20 mouse cellular contexts compared by ENCODE assay signal in the genomic region with DNA sequence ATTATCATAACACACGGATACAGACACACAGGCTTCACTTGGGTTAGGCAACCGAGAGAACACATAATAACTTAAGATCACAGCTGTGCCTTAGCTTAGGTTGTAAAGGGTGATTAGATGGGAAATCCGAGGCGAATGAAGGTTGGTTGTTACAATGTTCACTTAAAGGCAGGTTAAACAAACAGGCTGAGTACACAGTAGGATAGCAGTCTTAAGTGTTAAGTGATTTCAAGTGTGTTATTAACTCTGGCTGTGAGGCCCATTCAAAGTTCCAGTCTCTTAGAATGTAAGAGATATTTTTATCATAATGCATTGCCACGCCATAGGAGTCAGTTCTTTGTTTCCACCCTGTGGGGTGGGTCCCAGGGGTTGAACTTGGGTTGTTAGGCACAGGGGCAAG. TPM values are rescaled to one million over a fixed set of nuclear protein-coding genes. Genes with fewer than 3 reads are reported as not detected.
DNase-seq lines count a peak whose midpoint lies in the region; ATAC-seq and TF ChIP-seq lines count a peak whose summit lies in the region.
"Had no signal": no experiment of that assay in that cellular context is flagged by ENCODE, and none has a peak within 500 bp of the region (broad histone marks: within the 10 kb centered on the region; RNA-seq: fewer than 3 reads in every experiment).

No protein-coding gene starts in this region.

- no peaks in the 10 kb centered on the region for H3K9me3 ChIP-seq in heart, embryonic 11.5 days (replicated peaks; ENCODE audit: control insufficient read depth, low read length)
- no peaks in the 10 kb centered on the region for H3K9me3 ChIP-seq in heart, embryonic 10.5 days
- H3K9me3 ChIP-seq in lung, postnatal 0 days (ENCODE audit: low read length): no peaks in the 10 kb centered on the region
- no peaks in the 10 kb centered on the region for H3K9me3 ChIP-seq in stomach, embryonic 15.5 days
- H3K9me3 ChIP-seq: forebrain, embryonic 10.5 days; limb, embryonic 15.5 days had no signal

- no peak overlapping the region for H3K4me3 ChIP-seq in heart, embryonic 11.5 days (ENCODE audit: low read depth, low read length)
- no peak overlapping the region for H3K4me3 ChIP-seq in heart, embryonic 10.5 days
- no peak overlapping the region for H3K4me3 ChIP-seq in lung, postnatal 0 days (ENCODE audit: low read depth, low read length)
- H3K4me3 ChIP-seq in lung, adult 2 months (replicated peaks; ENCODE audit: extremely low read depth, low read depth, low read length): no peak overlapping the region
- H3K4me3 ChIP-seq in stomach, embryonic 15.5 days (replicated peaks): no peak overlapping the region
- H3K4me3 ChIP-seq: forebrain, embryonic 10.5 days; limb, embryonic 15.5 days had no signal

- 0 out of 2 replicates have a peak overlapping the region, but pooled peaks have one; percentile 16 for H3K9ac ChIP-seq in heart, embryonic 11.5 days (ENCODE audit: low read depth, low read length)
- H3K9ac ChIP-seq in lung, postnatal 0 days (replicated peaks; ENCODE audit: low read depth): no peak overlapping the region
- no peak overlapping the region for H3K9ac ChIP-seq in stomach, embryonic 15.5 days
- H3K9ac ChIP-seq: limb, embryonic 15.5 days had no signal

- DNase-seq in heart, embryonic 10.5 days (ENCODE audit: low spot score): no peak
- peak; percentile 60 for DNase-seq in lung, postnatal 0 days (ENCODE audit: low spot score)
- no peak for DNase-seq in lung, adult 2 months
- DNase-seq in hindlimb bud, embryonic 11.5 days (ENCODE audit: extremely low spot score, low read depth, low spot score): peak; percentile 16
- DNase-seq in adrenal gland, adult (ENCODE audit: inconsistent age in 2 of 2, low spot score in 1 of 2): no peak
- DNase-seq: adrenal gland, adult 8-10 months; cerebellum, postnatal 10 days; gastrocnemius, postnatal 36 days; heart, postnatal 14 days; kidney, adult 8-10 months; kidney, postnatal 36 days; layer of hippocampus, adult 9-11 months; thymus, postnatal 25 days had no signal

- TF ChIP-seq CTCF in lung, postnatal 0 days (IDR thresholded peaks at IDR 0.05): no peak
- no peak for TF ChIP-seq CTCF in lung, adult 2 months (IDR thresholded peaks at IDR 0.05; ENCODE audit: insufficient read depth, low read length)

- no peak for TF ChIP-seq EP300 in lung, postnatal 0 days (IDR thresholded peaks at IDR 0.05)

- TF ChIP-seq POLR2A in lung, adult 2 months (IDR thresholded peaks at IDR 0.05; ENCODE audit: borderline replicate concordance, extremely low read depth, low read depth, low read length): no peak

- no peaks in the 10 kb centered on the region for H3K27me3 ChIP-seq in heart, embryonic 11.5 days (ENCODE audit: control insufficient read depth, insufficient read depth, low read length)
- no peaks in the 10 kb centered on the region for H3K27me3 ChIP-seq in heart, embryonic 10.5 days (ENCODE audit: insufficient read depth, poor library complexity, severe bottlenecking)
- H3K27me3 ChIP-seq in lung, postnatal 0 days (replicated peaks; ENCODE audit: insufficient read depth, low read length): no peaks in the 10 kb centered on the region
- H3K27me3 ChIP-seq in stomach, embryonic 15.5 days (replicated peaks): no peaks in the 10 kb centered on the region
- H3K27me3 ChIP-seq: CH12.LX; limb, embryonic 15.5 days had no signal

- no peak for ATAC-seq in heart, embryonic 11.5 days (replicated peaks; ENCODE audit: insufficient number of reproducible peaks, low FRiP score, low TSS enrichment)
- peak; percentile 34; the same call in 1 of the 2 replicates for ATAC-seq in lung, postnatal 0 days
- ATAC-seq in stomach, embryonic 15.5 days (ENCODE audit: insufficient read depth, low FRiP score, low read depth): peak; percentile 77

- no peaks in the 10 kb centered on the region; the same call in none of the 2 replicates for H3K36me3 ChIP-seq in heart, embryonic 11.5 days (ENCODE audit: control insufficient read depth, insufficient read depth, low read length)
- peaks cover 17% of the 10 kb centered on the region for H3K36me3 ChIP-seq in heart, embryonic 10.5 days
- no peaks in the 10 kb centered on the region for H3K36me3 ChIP-seq in lung, postnatal 0 days (ENCODE audit: insufficient read depth, low read length)
- H3K36me3 ChIP-seq in stomach, embryonic 15.5 days: no peaks in the 10 kb centered on the region

- H3K4me2 ChIP-seq in heart, embryonic 11.5 days: no peak overlapping the region
- no peak overlapping the region for H3K4me2 ChIP-seq in lung, postnatal 0 days (replicated peaks; ENCODE audit: low read depth, low read length)
- H3K4me2 ChIP-seq in stomach, embryonic 15.5 days: no peak overlapping the region
- H3K4me2 ChIP-seq: limb, embryonic 15.5 days had no signal

- no peak overlapping the region for H3K27ac ChIP-seq in heart, embryonic 11.5 days (ENCODE audit: low read depth, low read length)
- no peak overlapping the region for H3K27ac ChIP-seq in heart, embryonic 10.5 days
- H3K27ac ChIP-seq in lung, postnatal 0 days (ENCODE audit: low read length): no peak overlapping the region
- peak overlapping the region; percentile 52 for H3K27ac ChIP-seq in stomach, embryonic 15.5 days
- H3K27ac ChIP-seq: forebrain, embryonic 10.5 days; limb, embryonic 15.5 days had no signal

- H3K4me1 ChIP-seq in heart, embryonic 11.5 days (ENCODE audit: control insufficient read depth, insufficient read depth, low read length): peaks cover 25% of the 10 kb centered on the region
- H3K4me1 ChIP-seq in heart, embryonic 10.5 days: peaks cover 30% of the 10 kb centered on the region
- H3K4me1 ChIP-seq in lung, postnatal 0 days (ENCODE audit: insufficient read depth, low read depth, low read length): no peaks in the 10 kb centered on the region; the same call in 1 of the 2 replicates
- no peaks in the 10 kb centered on the region for H3K4me1 ChIP-seq in lung, adult 2 months (ENCODE audit: control insufficient read depth, insufficient read depth, low read length)
- peaks cover 15% of the 10 kb centered on the region for H3K4me1 ChIP-seq in stomach, embryonic 15.5 days

- WGBS in heart, embryonic 11.5 days (ENCODE audit: insufficient replicate concordance): 49% methylated on average over 5 of the region's 5 CpGs
- 57% methylated on average over 5 of the region's 5 CpGs for WGBS in heart, embryonic 10.5 days
- 38% methylated on average over 5 of the region's 5 CpGs for WGBS in lung, postnatal 0 days
- WGBS in lung, adult 2 months: 57% methylated on average over 5 of the region's 5 CpGs
- WGBS in stomach, embryonic 15.5 days: 39% methylated on average over 5 of the region's 5 CpGs

RNA-seq across cellular contexts. Expression of a gene that starts 41.0 kb away (rescaled TPM):
- polyA plus RNA-seq in heart, embryonic 11.5 days (2014; fragmentation: Nextera tagmentation; extraction: Ambion mirVana): not detected in 2 replicates
- 0.18 TPM in 1 of 2 replicates, not detected in the other for polyA plus RNA-seq in heart, embryonic 10.5 days (2016; fragmentation: Nextera tagmentation; extraction: Ambion mirVana)
- not detected in 2 replicates for polyA plus RNA-seq in lung, postnatal 0 days (2015; fragmentation: Nextera tagmentation; extraction: Ambion mirVana)
- not detected in 2 replicates for polyA plus RNA-seq in lung, adult 2 months (2012; rRNA removed)
- polyA plus RNA-seq in stomach, embryonic 15.5 days (2015; fragmentation: Nextera tagmentation; extraction: Ambion mirVana): not detected in 2 replicates
- polyA plus RNA-seq: embryonic facial prominence, embryonic 14.5 days; limb, embryonic 15.5 days; liver, embryonic 16.5 days had no signal

Comparison
In these comparisons a context has a peak if more than half of its experiments do, and no peak if none do; other contexts are left out.
1. DNase-seq: peak in lung, postnatal 0 days (single experiment) and hindlimb bud, embryonic 11.5 days (single experiment); none in heart, embryonic 10.5 days (single experiment), lung, adult 2 months (single experiment) and adrenal gland, adult (0 of 2).